Mouse (Mus musculus): ENCODE measurements around the gene Fam111a. TPM values are rescaled to one million over a fixed set of nuclear protein-coding genes. Genes with fewer than 3 reads are reported as not detected.

Gene Fam111a
- total RNA-seq, 2 experiments from 2014 or later = 4.9 to 5.6 TPM

DNA sequence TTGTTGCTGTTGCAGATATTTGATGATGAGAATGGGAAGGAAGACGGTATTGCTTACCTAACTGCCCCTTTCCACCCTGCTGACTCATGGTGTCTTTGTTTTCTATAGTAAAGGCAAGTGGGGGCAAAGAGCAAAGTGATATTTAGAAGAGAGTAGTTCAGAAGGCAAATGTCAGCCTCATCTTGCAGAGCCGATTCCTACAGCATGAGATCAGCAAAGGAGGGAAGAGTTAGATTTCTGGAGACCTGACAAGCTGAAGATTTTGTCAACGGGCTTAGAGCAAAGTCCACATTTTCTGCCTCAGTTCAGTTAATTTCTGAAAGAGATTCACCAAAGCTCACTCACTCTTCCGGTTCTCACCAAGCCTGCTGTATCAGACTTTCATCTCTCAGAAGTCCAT lies 87.6 kb downstream of the Fam111a start, which contains the start of gene Glyat:
Gene Glyat (plus strand): TSS at position 133 of the 400 bp plus-strand sequence.
- no peak for DNase-seq

GRCm38 (mm10) chr19:12634259-12634658 lies 88.7 kb downstream of the Fam111a start:
- no peak for DNase-seq

GRCm38 (mm10) chr19:12634963-12635362 lies 89.4 kb downstream of the Fam111a start:
- no peak for DNase-seq

DNA sequence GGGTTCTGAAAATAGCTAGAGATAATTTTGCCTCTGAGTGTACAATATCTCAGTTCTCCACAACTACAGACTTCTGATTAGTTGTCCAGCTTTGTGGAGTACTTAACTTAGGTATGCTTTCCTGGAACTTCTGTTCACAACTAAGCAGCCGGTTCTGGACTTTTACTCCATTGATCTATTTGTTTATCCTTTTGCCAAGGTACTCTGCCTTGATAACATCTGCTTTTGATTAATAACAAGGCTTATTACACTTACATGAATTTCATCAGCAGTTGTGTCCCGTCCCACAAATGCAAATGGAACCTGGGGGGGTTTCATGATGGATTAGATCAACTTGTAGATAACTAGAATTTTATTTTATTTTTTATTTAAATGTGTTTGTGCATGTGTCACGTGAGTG lies 91.3 kb downstream of the Fam111a start:
- DNase-seq = no peak

DNA sequence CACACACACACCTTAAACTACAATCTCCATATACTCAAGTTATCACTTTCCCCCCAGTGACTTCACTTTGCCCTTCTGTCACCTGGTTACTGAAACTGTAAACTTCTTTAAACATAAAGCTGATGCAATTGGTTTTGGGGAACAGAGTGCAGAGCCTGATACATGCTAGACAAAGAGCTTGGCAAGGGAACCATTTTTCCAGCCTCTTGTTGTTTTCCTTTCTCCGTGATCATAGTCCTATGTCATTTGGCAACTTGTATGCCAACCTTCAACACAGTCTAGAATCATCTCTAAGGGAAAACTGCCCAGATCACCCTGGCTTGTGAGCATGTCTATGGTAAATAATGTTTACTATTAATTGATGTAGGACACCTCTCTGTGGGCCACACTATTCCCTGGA lies 92.5 kb downstream of the Fam111a start:
- no peak for DNase-seq

Other genes with a start within 250 kb of the Fam111a start
- not detected for gene Olfr1436, start 246.6 kb upstream of the Fam111a start, total RNA-seq (2021)
- not detected for gene Olfr1437, start 220.6 kb upstream of the Fam111a start, total RNA-seq (2021)
- not detected for gene Olfr1438-ps1, start 209.8 kb upstream of the Fam111a start, total RNA-seq (2021)
- gene Olfr1440, start 158.5 kb upstream of the Fam111a start, total RNA-seq (2021) = not detected
- gene Olfr1441, start 128.3 kb upstream of the Fam111a start, total RNA-seq (2021) = not detected
- gene Pfpl, start 117.8 kb upstream of the Fam111a start, total RNA-seq (2021) = not detected
- 1 to 10 TPM; 7.6 to 9.6 TPM for gene Mpeg1, start 85.0 kb upstream of the Fam111a start, total RNA-seq (2021)
- gene Dtx4, start 44.3 kb upstream of the Fam111a start, total RNA-seq (2021) = 1 to 10 TPM; 4.8 to 6.1 TPM
- not detected for gene Gm4952, start 54.2 kb downstream of the Fam111a start, total RNA-seq (2021)
- gene Glyat, start 87.6 kb downstream of the Fam111a start, total RNA-seq (2021) = not detected
- gene Olfr1442, start 124.7 kb downstream of the Fam111a start, total RNA-seq (2021) = not detected
- gene Olfr1443, start 132.4 kb downstream of the Fam111a start, total RNA-seq (2021) = not detected
- not detected for gene Keg1, start 150.0 kb downstream of the Fam111a start, total RNA-seq (2021)
- 1 to 10 TPM in 1 of 2 experiments, under 1 TPM in 1; 0.94 to 1.7 TPM for gene Cntf, start 219.9 kb downstream of the Fam111a start, total RNA-seq (2021)